Mouse (Mus musculus) myocyte (in vitro differentiated cells): ENCODE data around the gene Gmppb.

Experiments
- CEBPB ChIP-seq: IDR thresholded peaks from 2 replicates; pipeline ENCODE4 v1.6.1; 2011; ENCODE audit warnings: mild to moderate bottlenecking, moderate library complexity; ENCODE audit not compliant: poor library complexity, insufficient read depth, severe bottlenecking
- E2F4 ChIP-seq: IDR thresholded peaks from one replicate; pipeline ENCODE4 v1.6.1; 2011; ENCODE audit warnings: mild to moderate bottlenecking, control low read depth, moderate library complexity; ENCODE audit not compliant: insufficient read depth
- MAX ChIP-seq: IDR thresholded peaks from one replicate; pipeline ENCODE4 v1.6.1; 2011; ENCODE audit warnings: low read depth, mild to moderate bottlenecking, control low read depth
- MYOD1 ChIP-seq, 3 experiments: IDR thresholded peaks; one replicate each; pipeline ENCODE4 v1.6.1; 2011; ENCODE audit warnings: control low read depth in 2 of 3, low read depth in 2 of 3, mild to moderate bottlenecking in 2 of 3, moderate library complexity in 1 of 3; ENCODE audit not compliant: insufficient read length in 2 of 3, control insufficient read depth in 1 of 3
- MYOG ChIP-seq, 3 experiments: IDR thresholded peaks; one replicate each; pipeline ENCODE4 v1.6.1; 2011; ENCODE audit warnings: control low read depth in 2 of 3, low read depth in 2 of 3, mild to moderate bottlenecking in 2 of 3; ENCODE audit not compliant: insufficient read length in 2 of 3, control insufficient read depth in 1 of 3, insufficient read depth in 1 of 3
- POLR2A ChIP-seq: IDR thresholded peaks from one replicate; pipeline ENCODE4 v1.6.1; 2011; ENCODE audit warnings: low read depth, mild to moderate bottlenecking, control low read depth, moderate library complexity; ENCODE audit not compliant: insufficient read length
- POLR2AphosphoS2 ChIP-seq: IDR thresholded peaks from one replicate; pipeline ENCODE4 v1.6.1; 2011; ENCODE audit warnings: low read depth, control low read depth; ENCODE audit not compliant: insufficient read length
- REST ChIP-seq: IDR thresholded peaks from one replicate; pipeline ENCODE4 v1.6.1; 2011; ENCODE audit warnings: mild to moderate bottlenecking, control low read depth, moderate library complexity; ENCODE audit not compliant: insufficient read depth, insufficient read length
- SRF ChIP-seq: IDR thresholded peaks from one replicate; pipeline ENCODE4 v1.6.1; 2011; ENCODE audit warnings: low read depth; ENCODE audit not compliant: control insufficient read depth, insufficient read length
- TCF12 ChIP-seq: IDR thresholded peaks from one replicate; pipeline ENCODE4 v1.6.1; 2011; ENCODE audit warnings: mild to moderate bottlenecking, control low read depth; ENCODE audit not compliant: poor library complexity, insufficient read depth, severe bottlenecking
- TCF3 ChIP-seq: IDR thresholded peaks from one replicate; pipeline ENCODE4 v1.6.1; 2011; ENCODE audit warnings: low read depth, control low read depth; ENCODE audit not compliant: insufficient read length
- USF1 ChIP-seq: IDR thresholded peaks from one replicate; pipeline ENCODE4 v1.6.1; 2011; ENCODE audit warnings: low read depth, mild to moderate bottlenecking, control low read depth, moderate library complexity

DNA sequence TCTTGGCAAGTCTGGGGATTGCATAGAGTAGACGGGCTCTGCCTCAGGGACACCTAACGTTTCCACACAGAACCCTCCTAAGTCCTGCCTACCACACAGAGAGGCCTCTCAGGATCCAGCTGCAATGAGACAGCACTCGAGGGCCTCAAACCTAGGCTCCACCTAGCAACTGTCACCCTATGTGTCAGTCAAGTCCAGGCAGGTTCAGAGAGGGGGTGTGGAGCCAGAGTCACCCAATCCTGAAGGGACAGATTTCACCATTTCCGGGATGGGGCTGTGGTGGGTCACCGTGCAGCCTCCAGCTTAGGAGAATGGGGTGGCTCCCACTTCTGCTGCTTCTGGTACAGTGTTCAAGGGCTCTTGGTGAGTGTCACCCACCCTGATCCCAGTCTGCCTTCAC is 31.1 kb downstream of the Gmppb start, which contains the start of gene Mst1:
- no peak for TF ChIP-seq POLR2A
- no peak for TF ChIP-seq E2F4
- TF ChIP-seq TCF12 = no peak
- TF ChIP-seq USF1 = no peak
- no peak for TF ChIP-seq MYOD1 (IDR thresholded peaks at IDR 0.05; ENCODE audit: control insufficient read depth in 1 of 3, insufficient read length in 2 of 3, low read depth in 2 of 3)
- no peak for TF ChIP-seq MAX
- no peak for TF ChIP-seq POLR2AphosphoS2
- TF ChIP-seq MYOG (IDR thresholded peaks at IDR 0.05; ENCODE audit: control insufficient read depth in 1 of 3, insufficient read depth in 1 of 3, insufficient read length in 2 of 3, low read depth in 2 of 3) = no peak
- no peak for TF ChIP-seq REST
- TF ChIP-seq CEBPB = no peak
- no peak for TF ChIP-seq TCF3
- TF ChIP-seq SRF = no peak
